Mouse (Mus musculus): ENCODE measurements around the gene Arid1a.

Arid1a gene

DNA sequence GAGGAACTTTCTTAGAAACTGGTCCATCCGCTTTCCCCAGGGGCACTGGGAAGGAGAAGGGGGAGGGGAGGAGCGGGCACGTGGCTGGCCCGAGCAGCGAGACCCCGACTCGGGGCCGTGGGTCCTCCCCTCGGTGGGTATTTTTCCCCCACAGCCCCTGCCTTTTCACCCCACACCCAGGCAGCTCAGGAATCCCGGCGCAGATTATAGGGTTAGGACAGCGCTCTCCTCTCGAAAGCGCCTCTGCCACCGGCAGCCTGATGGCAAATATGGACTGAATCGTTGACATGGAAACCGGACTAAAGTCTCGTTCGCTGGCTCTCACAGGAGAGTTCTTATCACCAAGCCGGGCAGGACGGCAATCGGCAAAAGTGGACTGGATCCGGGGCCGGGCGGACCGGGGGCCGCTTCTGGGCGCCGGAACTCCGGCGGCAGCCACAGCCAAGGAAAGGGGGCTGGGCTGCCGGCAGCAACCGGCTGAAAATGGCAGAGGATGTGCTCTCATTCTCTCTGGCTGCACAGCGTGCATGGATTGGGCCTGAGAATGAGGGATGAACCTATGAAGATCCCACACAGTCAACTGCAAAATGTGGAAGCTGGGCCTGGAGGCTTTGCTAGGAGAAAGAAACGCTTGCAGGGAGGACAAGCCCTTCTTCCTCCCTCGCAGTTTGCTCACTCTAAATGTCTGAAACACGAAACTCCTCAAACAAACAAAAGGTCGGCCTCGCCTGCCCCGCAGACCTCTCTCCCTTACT lies at the start of gene Arid1a:
Arid1a (minus strand) TSS at position 256 of the 755 bp plus-strand sequence.
- peak; percentile 94 for DNase-seq (ENCODE audit: low read depth, low spot score)

- no peak for DNase-seq (ENCODE audit: low read depth, low spot score)
These were observed 48.1 kb upstream of the Arid1a start for GRCm38 (mm10) chr4:133804401-133805263.

GRCm38 (mm10) chr4:133800589-133800988 lies 44.0 kb upstream of the Arid1a start:
- DNase-seq (ENCODE audit: low read depth, low spot score), result no peak

DNA sequence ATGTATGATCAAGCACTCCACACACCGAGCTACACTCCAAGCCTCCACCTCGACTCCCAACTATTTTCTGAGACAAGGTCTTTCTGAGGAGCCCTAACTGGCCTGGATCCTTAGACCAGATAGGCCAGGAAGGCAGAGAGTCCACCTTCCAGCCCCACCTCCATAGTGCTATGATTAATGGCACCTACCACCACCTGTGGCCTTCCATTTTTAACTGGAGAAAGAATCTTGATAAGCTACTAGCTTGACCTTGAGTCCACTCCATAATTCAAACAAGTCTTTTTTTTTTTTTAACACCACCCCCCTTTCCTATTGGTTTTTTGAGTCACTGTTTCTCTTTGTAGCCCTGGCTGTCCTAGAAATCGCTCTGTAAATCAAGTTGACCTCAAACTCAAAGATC lies 36.7 kb upstream of the Arid1a start:
- DNase-seq (ENCODE audit: low read depth, low spot score), result no peak

- DNase-seq (ENCODE audit: low read depth, low spot score), result peak; percentile 80
These were observed 18.3 kb upstream of the Arid1a start for GRCm38 (mm10) chr4:133774570-133775554.

DNA sequence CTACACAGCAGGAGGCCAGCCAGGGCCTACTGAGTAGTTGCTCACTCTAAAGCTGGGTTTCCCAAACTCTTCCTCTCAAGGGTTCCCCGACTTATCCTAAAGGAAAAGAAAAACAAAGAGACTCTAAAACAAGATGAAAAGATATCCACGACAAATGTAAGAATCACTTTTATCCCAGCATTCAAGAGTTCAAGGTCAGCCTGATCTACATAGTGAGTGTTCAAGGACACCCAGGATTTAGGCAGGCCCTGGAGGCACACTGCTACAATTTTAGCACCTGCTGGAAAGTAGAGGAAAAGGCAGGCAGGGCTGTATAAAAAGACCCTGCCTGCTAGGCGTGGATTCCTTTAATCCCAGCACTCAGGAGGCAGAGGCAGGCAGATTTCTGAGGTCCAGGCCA lies 12.6 kb upstream of the Arid1a start:
- DNase-seq (ENCODE audit: low read depth, low spot score), result no peak

DNA sequence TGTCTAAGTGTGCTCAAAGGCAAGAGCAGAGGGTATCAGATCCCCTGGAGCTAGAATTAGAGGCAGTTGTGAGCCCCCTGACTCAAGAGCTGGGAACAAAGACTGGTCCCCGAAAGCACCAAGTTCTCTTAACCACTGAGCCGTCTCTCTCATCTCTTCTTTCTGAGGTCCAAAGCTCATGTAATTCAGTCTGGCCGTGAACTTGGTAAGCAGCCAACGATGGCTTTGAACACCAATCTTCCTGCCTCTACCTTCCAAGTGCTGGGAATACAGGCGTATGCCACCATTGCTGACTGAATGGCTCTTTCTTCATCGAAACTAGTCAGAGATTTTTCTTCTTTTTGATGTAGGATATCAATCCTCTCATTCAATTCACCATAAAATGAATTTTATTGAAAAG lies 6.5 kb upstream of the Arid1a start:
- DNase-seq (ENCODE audit: low read depth, low spot score), result no peak

DNA sequence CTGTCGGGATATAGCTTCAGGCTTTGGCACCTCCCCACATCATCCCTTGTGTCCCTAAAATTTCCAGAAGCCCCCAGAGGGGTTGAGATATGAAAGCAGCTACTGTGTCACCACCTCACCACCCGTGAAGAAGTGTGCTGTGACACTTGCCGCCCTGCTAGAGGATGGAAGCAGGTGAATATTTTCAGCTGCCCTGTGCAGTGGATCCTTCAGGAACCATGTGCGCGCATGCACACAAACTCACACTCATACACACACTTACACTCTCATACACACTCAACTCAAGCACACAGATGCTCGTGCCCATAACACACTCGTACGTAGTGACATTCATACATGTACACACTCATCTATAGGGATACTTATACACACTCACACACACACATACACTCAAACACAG lies 3.1 kb upstream of the Arid1a start:
- DNase-seq (ENCODE audit: low read depth, low spot score), result no peak

DNA sequence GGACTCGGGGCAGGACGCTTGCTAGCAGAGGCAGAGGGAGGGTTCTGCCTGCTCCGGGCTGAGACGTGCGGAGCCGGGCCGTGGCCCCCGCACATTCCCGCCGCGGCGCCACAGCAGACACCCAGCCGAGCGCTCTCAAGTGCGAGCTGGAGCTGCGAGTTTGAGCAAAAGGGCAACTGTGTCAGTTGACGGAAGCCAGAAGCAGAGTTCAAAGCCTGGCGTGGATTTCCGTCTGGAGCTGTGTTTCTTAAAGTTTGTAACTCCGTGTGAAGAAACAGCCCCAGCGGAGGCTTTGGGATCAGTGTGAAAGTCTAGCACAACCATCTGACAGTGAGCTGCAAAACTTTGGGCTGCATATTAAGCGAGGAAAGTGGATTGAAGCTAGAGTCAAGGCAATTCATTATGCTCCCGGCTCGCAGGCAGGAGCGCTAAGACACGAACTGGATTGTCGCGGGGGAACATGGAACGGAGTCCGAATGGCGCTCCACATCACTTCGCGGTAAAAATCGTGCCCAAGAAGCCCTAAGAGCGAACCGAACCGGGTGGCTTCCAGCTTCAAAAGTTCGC lies 783 bp upstream of the Arid1a start:
- peak; percentile 95 for DNase-seq (ENCODE audit: low read depth, low spot score)

- peak; percentile 44 for DNase-seq (ENCODE audit: low read depth, low spot score)
These were observed 653 bp downstream of the Arid1a start for GRCm38 (mm10) chr4:133755861-133756371.

DNA sequence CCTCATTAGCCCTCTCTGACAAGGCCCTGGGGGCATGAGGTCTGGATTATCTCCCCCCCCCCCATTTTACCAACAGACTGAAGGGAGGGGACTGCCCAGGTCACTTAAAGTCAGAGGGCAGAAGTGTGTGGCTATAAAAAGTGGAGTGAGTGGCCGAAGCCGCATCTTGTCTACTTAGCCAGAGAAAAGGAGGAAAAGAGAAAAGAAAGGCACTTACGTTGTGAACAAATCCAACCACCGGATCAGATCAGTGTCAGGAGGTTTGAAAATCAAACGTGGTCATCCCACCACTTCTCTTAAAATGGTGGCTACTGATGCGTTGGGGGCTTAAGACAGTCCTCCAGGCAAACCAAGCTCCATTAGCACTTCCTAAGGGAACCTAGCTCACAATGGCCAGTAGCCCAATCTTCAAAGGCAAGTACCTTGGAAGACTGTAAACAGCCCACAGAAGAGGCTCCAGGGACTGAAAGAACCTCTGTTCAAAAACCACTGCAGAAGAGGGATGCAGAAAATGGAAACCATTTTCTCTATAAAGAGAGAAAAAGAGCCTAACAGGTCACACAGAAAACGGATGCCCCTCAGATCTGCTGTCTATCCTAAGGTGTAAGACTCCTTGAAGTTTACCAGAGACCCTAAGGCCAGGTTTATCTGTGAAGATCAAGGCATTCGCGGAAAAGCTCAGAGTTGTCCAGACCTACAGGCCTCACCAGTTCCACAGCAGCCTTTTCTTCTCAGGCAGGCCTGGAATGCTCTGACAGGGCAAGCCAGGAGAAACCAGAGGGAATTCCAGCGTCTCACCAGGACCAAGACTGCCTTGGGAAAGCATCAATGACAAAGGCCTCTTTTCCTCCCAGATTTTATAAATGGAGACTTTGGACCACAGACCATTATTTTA lies 1.5 kb downstream of the Arid1a start:
- peak; percentile 30 for DNase-seq (ENCODE audit: low read depth, low spot score)

DNA sequence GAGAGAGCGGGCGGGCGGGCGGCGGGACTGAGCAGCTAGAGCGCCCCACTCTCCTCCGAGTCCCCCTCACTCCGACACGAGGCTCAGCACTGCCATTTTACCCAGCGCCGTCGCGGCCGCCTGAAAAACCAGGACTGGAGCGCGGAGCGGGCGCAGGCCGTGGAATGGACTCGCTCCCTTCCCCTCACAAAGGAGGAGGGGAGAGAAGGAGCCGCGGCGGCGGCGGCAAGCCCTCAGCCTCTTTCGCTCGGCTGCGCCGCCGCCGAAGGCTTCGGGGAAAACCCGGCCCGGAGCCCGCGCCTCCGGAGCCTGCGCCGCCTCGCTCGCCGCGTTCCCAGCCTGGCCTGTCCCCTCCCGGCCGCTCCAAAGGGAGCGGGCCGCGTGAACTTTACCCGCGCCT lies 2.3 kb downstream of the Arid1a start:
- DNase-seq (ENCODE audit: low read depth, low spot score), result peak; percentile 90

DNA sequence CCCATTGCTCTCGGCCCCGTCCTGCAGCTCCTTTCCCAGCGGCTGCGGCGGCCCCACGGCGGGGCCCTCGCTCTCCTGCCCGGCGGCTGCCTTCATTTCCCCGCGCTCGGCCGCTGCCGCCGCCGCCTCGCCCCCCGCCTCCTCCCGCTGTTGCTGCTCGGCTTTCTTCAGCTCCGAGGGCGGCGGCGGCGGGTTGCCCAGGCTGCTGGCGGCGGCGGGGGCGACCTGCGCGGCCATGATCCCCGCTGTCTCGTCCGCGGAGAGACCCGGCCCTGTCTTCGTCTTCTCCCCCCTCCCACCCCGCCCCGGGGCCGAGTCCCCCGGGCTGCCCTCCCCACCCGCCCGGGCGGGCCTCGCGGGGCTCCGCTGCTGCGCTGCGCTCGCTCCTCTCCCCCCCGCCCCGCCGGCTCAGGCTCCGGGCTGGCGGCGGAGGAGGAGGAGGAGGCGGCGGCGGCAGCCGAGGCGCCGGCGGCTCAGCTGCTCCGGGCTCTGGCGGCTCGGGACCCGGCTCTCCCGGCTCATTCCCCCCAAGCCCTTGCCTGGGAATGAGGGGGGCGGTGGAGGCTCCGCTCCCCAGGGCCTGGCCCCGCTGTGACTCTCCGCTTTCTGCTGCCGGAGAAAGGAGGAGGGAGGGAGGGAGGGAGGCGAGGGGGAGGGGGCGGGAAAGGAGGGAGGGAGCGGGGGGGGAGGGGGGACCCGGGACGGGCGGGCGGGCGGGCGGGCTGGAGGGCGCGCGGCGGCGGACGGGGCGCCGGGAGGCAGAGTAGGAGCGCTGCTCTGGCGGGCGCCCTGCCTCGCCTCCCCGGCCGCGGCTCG lies 3.0 kb downstream of the Arid1a start:
- peak; percentile 46 for DNase-seq (ENCODE audit: low read depth, low spot score)

DNA sequence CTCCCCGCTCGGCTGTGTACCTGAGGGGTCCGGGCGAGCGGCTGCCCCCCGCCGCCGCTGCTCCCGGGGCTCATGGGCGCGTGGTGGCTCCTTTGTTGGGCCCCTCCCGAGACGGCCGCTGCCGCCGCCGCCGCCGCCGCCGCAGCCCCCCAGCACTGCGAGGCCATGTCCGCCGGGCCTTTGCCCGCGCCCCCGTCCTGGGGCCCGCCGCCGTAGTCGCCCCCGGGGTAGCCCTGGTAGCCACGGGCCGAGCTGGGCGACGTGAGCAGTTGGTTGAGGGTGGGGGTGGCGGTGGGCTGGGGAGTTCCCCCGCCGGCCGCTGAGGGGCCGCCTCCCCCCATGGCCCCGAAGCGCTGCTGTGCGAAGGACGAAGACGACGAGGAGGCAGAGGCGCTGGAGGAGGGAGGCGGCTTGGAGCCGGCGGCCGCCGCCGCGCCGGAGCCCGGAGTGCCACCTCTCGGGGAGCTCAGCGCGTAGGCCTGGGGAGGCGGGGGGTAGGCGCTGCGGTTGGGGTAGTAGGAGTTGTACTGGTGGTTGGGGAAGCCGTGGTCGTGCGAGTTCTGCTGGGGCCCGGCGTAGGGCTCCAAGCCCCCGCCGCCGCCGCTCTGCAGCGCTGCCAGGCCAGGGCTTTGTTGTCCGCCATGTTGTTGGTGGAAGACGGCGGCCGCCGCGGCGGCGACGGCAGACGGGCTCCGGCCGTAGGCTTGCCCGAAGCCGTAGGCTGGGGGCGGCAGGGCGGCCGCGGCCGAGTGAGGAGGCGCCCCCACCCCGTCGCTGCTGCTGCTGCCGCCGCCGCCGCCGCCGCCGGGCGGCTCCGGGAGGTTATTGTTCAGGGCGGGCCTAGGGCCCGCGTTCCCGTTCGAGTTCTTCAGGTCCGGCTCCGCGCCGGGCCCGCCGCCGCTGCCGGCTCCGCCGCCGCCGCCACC lies 3.9 kb downstream of the Arid1a start:
- DNase-seq (ENCODE audit: low read depth, low spot score), result peak; percentile 21

- DNase-seq (ENCODE audit: low read depth, low spot score), result peak; percentile 94
These were observed 4.8 kb downstream of the Arid1a start for GRCm38 (mm10) chr4:133751521-133752448.

- no peak for DNase-seq (ENCODE audit: low read depth, low spot score)
These were observed 6.3 kb downstream of the Arid1a start for GRCm38 (mm10) chr4:133750184-133750775.

DNA sequence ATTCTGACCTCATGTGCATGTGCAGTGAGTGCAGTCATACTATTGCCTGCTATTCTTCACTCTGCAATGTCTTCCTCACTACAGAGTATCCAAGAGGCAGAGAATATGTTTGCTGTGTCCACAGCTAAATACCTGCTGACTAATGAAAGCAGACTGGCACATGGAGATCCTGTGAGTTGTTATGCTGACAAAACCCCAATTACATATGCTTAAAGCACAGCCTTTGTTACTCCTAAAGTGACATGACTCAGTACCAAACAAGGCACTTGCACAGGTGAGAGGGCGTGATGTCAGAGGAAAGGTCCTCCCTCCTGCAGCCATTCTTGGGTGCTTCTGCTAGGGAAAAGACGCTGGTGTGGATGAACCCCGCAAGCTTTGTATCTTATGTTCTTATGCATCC lies 21.3 kb downstream of the Arid1a start:
- DNase-seq (ENCODE audit: low read depth, low spot score), result no peak
